Mouse (Mus musculus) bone marrow macrophage, adult 2 months (primary cell): ENCODE measurements at regions not wholly inside any gene's neighbourhood (a gene's known extent, or its start where the extent isn't known, plus 50 kb on each side); places are given as distances from the start of the nearest gene placed in this dataset.

Experiments
- H3K27ac ChIP-seq: 2 replicates; pipeline ENCODE4 v1.5.1; 2012; ENCODE audit warnings: low read depth, low read length; ENCODE audit not compliant: insufficient read depth
- H3K4me1 ChIP-seq: 2 replicates; pipeline ENCODE4 v1.6.1; 2012; ENCODE audit warnings: low read length; ENCODE audit not compliant: control insufficient read depth, insufficient read depth
- H3K4me3 ChIP-seq: 2 replicates; pipeline ENCODE4 v1.5.1; 2012; ENCODE audit warnings: mild to moderate bottlenecking, low read length, moderate library complexity; ENCODE audit not compliant: insufficient read depth
- CTCF ChIP-seq: IDR thresholded peaks from 2 replicates; pipeline ENCODE4 v1.5.1; 2012; ENCODE audit warnings: low read depth, mild to moderate bottlenecking, low read length, moderate library complexity
- POLR2A ChIP-seq: IDR thresholded peaks from 2 replicates; pipeline ENCODE4 v1.6.1; 2012; ENCODE audit warnings: mild to moderate bottlenecking, low read depth, low read length, borderline replicate concordance

- no peaks in the 10 kb centered on the region for H3K4me1 ChIP-seq
- no peak overlapping the region for H3K27ac ChIP-seq
- TF ChIP-seq CTCF (no peak), POLR2A (no peak)
- H3K4me3 ChIP-seq = no peak overlapping the region
These were observed 289.0 kb downstream of the Meis1 start for GRCm38 (mm10) chr11:18729742-18730141.

- TF ChIP-seq CTCF (no peak), POLR2A (no peak)
These were observed 296.0 kb downstream of the Meis1 start for GRCm38 (mm10) chr11:18722770-18723169.

DNA sequence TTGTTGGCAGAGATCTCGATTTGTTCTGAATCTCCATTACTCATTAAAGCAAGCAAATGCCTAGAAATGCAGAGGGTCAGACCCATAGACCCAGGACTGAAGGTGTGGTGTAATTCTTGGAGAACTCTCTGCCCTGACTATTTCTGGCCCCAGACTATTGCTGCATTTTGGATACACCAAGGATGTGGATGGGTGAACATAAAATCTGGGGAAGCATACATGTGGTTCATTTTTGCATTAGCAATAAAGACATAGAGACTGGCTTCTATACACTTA is 303.0 kb downstream of the Meis1 start:
- 0 out of 2 replicates have a peak, but pooled peaks cover 2% of the 10 kb centered on the region for H3K4me1 ChIP-seq
- H3K27ac ChIP-seq = no peak overlapping the region
- no peak overlapping the region for H3K4me3 ChIP-seq
- TF ChIP-seq CTCF (no peak), POLR2A (no peak)

More at GRCm38 (mm10) chr11:18722770-18723169, 296.0 kb downstream of the Meis1 start:
- H3K4me1 ChIP-seq = no peaks in the 10 kb centered on the region
- H3K27ac ChIP-seq = no peak overlapping the region
- no peak overlapping the region for H3K4me3 ChIP-seq

GRCm38 (mm10) chr11:18715050-18715850 is 303.5 kb downstream of the Meis1 start:
- 0 out of 2 replicates have a peak, but pooled peaks cover 2% of the 10 kb centered on the region for H3K4me1 ChIP-seq
- TF ChIP-seq CTCF = no peak
- no peak for TF ChIP-seq POLR2A
- H3K4me3 ChIP-seq = no peak overlapping the region
- no peak overlapping the region for H3K27ac ChIP-seq

DNA sequence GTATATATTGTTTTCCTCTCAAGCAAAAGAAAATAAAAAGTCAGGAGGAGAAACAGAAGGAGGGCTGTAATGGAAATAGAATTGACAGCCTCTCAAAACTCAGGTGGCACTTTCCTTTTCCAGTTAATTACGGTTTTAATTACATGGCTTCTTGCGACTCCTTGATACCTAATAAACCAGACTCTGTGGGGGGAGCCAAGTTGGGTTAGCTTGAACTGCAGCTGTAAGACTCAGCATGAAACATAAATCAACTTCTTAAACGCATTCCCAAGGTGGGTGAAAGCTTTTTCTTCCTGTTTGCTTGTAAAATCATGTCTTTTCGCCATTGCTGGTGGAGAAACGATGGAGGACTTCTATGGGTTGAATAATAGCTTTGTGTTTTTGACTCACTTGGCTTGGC is 304.4 kb downstream of the Meis1 start:
- H3K4me3 ChIP-seq = no peak overlapping the region
- no peak overlapping the region for H3K27ac ChIP-seq
- H3K4me1 ChIP-seq = 0 out of 2 replicates have a peak, but pooled peaks cover 2% of the 10 kb centered on the region
- no peak for TF ChIP-seq POLR2A
- no peak for TF ChIP-seq CTCF

DNA sequence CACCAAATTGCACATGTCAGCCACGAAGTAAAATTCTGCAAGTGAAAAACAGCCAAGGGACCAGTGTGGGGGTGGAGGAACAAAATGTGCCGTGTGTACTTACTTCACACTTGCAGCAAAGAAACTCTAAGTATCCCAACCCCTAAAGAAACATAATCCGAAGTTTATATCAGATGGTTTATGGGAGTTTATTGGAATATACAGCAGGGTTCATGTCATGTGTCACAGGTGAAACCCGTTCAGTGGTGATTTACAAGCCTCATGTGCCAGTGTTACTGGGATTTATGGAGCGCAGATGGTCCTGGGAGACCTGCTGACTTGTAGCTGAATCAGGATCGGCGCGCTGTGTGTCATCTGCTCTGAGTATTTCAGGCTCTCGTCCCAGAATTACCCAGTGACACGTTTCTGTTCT is 306.1 kb downstream of the Meis1 start:
- TF ChIP-seq CTCF (no peak), POLR2A (no peak)
- H3K4me1 ChIP-seq = 0 out of 2 replicates have a peak, but pooled peaks cover 2% of the 10 kb centered on the region
- no peak overlapping the region for H3K4me3 ChIP-seq
- H3K27ac ChIP-seq = no peak overlapping the region

GRCm38 (mm10) chr11:18709628-18710027 is 309.2 kb downstream of the Meis1 start:
- Histone ChIP-seq H3K27ac (no peak overlapping the region), H3K4me1 (no peaks in the 10 kb centered on the region), H3K4me3 (no peak overlapping the region)
- TF ChIP-seq POLR2A (no peak), CTCF (no peak)

DNA sequence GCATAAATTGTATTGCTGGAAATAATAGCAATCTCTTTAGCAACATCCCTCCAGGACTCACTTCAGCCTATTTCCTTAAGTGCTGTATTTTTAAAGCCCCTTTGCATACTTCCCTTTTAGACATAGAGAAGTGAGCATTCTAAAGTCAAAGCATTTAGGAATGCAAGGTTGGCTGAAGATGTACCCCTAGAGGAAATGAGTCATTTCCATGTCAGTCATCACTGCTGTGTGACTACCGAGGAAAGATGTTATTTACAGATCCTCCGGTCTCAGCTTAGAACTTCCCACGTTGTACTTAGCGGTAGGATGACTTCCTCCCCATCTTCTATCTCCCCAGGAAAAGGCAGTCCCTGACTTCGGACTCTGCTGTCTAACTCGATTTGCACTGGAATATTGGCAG is 337.2 kb downstream of the Meis1 start:
- no peak for TF ChIP-seq CTCF
- TF ChIP-seq POLR2A = no peak

GRCm38 (mm10) chr11:18676876-18677275 is 341.9 kb downstream of the Meis1 start:
- Histone ChIP-seq H3K27ac (no peak overlapping the region), H3K4me1 (peaks cover 12% of the 10 kb centered on the region), H3K4me3 (no peak overlapping the region)
- TF ChIP-seq POLR2A = no peak
- TF ChIP-seq CTCF = no peak

More for the DNA sequence above, 337.2 kb downstream of the Meis1 start:
- H3K27ac ChIP-seq = peak overlapping the region; percentile 58
- H3K4me3 ChIP-seq = no peak overlapping the region; the same call in 1 of the 2 replicates
- H3K4me1 ChIP-seq = peaks cover 24% of the 10 kb centered on the region

DNA sequence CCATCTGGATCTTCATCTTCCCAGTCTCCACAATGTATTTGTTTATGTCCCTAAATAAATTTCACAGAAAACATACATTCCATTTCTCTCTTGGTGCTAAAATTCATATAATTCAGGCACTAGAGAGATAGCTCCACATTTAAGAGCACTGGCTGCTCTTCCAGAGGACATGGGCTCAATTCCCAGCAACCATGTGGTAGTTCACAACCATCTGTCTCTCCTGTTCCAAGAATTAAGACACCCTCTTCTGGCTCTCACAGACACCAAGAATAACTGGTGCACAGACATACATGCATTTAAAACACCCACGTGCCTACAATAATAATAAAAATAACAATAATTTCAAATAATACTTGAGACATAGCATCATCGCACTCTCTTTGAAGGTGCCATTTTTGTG is 347.8 kb downstream of the Meis1 start:
- Histone ChIP-seq H3K27ac (no peak overlapping the region), H3K4me1 (no peaks in the 10 kb centered on the region), H3K4me3 (no peak overlapping the region)
- TF ChIP-seq POLR2A (no peak), CTCF (no peak)

DNA sequence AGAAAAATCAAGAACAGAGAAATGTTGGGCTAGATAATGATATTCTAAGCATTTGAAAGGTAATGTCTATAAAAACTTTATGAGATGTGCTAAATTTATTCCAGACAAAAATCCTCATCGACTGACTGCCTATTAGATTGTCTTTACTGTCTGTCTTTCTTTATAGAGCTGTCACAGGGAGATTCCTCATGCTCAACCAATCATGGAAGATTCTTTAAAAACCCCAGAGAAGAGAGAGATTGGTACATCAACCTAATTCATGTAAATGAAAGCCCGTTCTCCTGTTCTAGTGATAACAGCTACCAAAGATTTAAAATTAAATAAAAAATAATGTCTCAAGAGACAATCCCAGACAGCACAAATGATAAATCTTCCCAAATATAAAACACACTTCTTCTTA is 349.5 kb downstream of the Meis1 start:
- Histone ChIP-seq H3K27ac (no peak overlapping the region), H3K4me3 (no peak overlapping the region), H3K4me1 (no peaks in the 10 kb centered on the region)
- TF ChIP-seq POLR2A (no peak), CTCF (no peak)
